Mouse (Mus musculus): Measurements from ENCODE around the gene Rpl6. TPM values are rescaled to one million over a fixed set of nuclear protein-coding genes. Genes with fewer than 3 reads are reported as not detected.

Gene Rpl6
- polyA plus RNA-seq, 1 experiment from 2014 or later: 413 TPM

- peak overlapping the region; percentile 44; the same call in 1 of the 2 replicates for H3K9ac ChIP-seq (ENCODE audit: low read length)
- peaks cover 33 to 70% of the 10 kb centered on the region in 2 experiments for H3K4me1 ChIP-seq (ENCODE audit: control insufficient read depth in 2 of 2, insufficient read depth in 2 of 2, low read length in 2 of 2)
- 0 out of 4 replicates have a peak overlapping the region, but pooled peaks of 1 of the 2 experiments have one; percentile 0 for H3K4me3 ChIP-seq (ENCODE audit: control insufficient read depth in 1 of 2, insufficient read depth in 1 of 2, low read depth in 1 of 2, low read length in 2 of 2)
- H3K27me3 ChIP-seq (ENCODE audit: control insufficient read depth, insufficient read depth, low read length): no peaks in the 10 kb centered on the region
- 48% methylated on average over 8 of the region's 8 CpGs for WGBS
- H3K4me2 ChIP-seq (ENCODE audit: low read length): peak overlapping the region; percentile 25
- no peaks in the 10 kb centered on the region for H3K9me3 ChIP-seq (ENCODE audit: control insufficient read depth, low read length)
- H3K27ac ChIP-seq (replicated peaks in 1 of 2; ENCODE audit: control insufficient read depth in 1 of 2, insufficient read depth in 1 of 2, low read depth in 2 of 2, low read length in 2 of 2): peak overlapping the region in 1 of 2 experiments; percentile 35; a peak in 2 of 4 replicates
- ATAC-seq (ENCODE audit: insufficient number of reproducible peaks, insufficient read depth, low FRiP score, low read depth): no peak
- no peaks in the 10 kb centered on the region for H3K36me3 ChIP-seq (ENCODE audit: control insufficient read depth, insufficient read depth, low read length)
Measured at GRCm38 (mm10) chr5:121187580-121188001, 16.7 kb upstream of the Rpl6 start.

DNA sequence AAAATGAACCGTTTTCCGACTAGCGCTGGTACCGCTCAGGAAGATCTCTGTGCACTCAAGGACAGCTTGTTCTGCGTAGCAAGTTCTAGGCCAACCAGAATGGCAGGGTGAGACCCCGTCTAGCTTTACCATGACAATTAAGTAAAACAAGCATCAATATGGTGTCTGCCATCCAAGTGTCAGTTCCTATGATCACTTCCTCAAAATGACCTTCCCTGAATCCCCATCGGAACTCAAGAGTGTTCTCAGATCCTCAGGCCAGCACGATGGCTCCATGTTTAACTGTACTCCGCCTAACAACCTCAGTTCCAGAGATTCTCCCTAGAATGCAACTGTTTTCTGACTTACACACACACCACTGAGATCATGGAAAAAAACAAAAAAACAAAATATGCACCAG lies 16.0 kb upstream of the Rpl6 start:
- Histone ChIP-seq H3K27ac (replicated peaks in 1 of 2; ENCODE audit: control insufficient read depth in 1 of 2, insufficient read depth in 1 of 2, low read depth in 2 of 2, low read length in 2 of 2) (peak overlapping the region in 1 of 2 experiments; percentile 35; a peak in 2 of 4 replicates), H3K4me3 (ENCODE audit: control insufficient read depth in 1 of 2, insufficient read depth in 1 of 2, low read depth in 1 of 2, low read length in 2 of 2) (no peak overlapping the region), H3K36me3 (ENCODE audit: control insufficient read depth, insufficient read depth, low read length) (no peaks in the 10 kb centered on the region), H3K4me1 (ENCODE audit: control insufficient read depth in 2 of 2, insufficient read depth in 2 of 2, low read length in 2 of 2) (peaks cover 33 to 70% of the 10 kb centered on the region in 2 experiments), H3K4me2 (ENCODE audit: low read length) (peak overlapping the region; percentile 25), H3K9me3 (ENCODE audit: control insufficient read depth, low read length) (no peaks in the 10 kb centered on the region), H3K9ac (ENCODE audit: low read length) (peak overlapping the region; percentile 44; the same call in 1 of the 2 replicates), H3K27me3 (ENCODE audit: control insufficient read depth, insufficient read depth, low read length) (no peaks in the 10 kb centered on the region)
- WGBS: 82% methylated on average over 9 of the region's 9 CpGs
- ATAC-seq (ENCODE audit: insufficient number of reproducible peaks, insufficient read depth, low FRiP score, low read depth): no peak

DNA sequence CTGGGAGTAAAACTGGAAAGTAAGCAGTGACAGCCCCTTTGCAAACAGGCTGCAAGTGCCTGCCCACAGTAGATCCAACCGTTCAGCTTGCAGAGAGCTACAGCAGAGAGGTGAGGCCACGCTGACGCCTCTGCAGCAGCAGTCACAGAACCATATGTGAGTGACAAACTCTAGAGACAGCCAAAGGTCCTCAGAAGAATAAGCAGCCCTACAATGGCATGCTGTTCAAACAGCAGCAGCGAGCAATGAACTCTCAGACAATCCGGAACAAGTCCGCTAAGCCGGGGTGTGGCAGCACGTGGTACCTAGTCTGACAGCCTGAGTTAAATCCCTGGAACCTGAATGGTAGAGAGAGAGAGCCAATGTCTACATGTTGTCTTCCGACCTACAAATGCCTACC lies 15.1 kb upstream of the Rpl6 start:
- ATAC-seq (ENCODE audit: insufficient number of reproducible peaks, insufficient read depth, low FRiP score, low read depth): no peak
- no peaks in the 10 kb centered on the region for H3K27me3 ChIP-seq (ENCODE audit: control insufficient read depth, insufficient read depth, low read length)
- 49% methylated on average over 9 of the region's 9 CpGs for WGBS
- peaks cover 33 to 62% of the 10 kb centered on the region in 2 experiments for H3K4me1 ChIP-seq (ENCODE audit: control insufficient read depth in 2 of 2, insufficient read depth in 2 of 2, low read length in 2 of 2)
- no peak overlapping the region for H3K27ac ChIP-seq (replicated peaks in 1 of 2; ENCODE audit: control insufficient read depth in 1 of 2, insufficient read depth in 1 of 2, low read depth in 2 of 2, low read length in 2 of 2)
- H3K9ac ChIP-seq (ENCODE audit: low read length): no peak overlapping the region; the same call in 1 of the 2 replicates
- no peak overlapping the region for H3K4me3 ChIP-seq (ENCODE audit: control insufficient read depth in 1 of 2, insufficient read depth in 1 of 2, low read depth in 1 of 2, low read length in 2 of 2)
- H3K4me2 ChIP-seq (ENCODE audit: low read length): peak overlapping the region; percentile 30
- no peaks in the 10 kb centered on the region for H3K36me3 ChIP-seq (ENCODE audit: control insufficient read depth, insufficient read depth, low read length)
- no peaks in the 10 kb centered on the region for H3K9me3 ChIP-seq (ENCODE audit: control insufficient read depth, low read length)

DNA sequence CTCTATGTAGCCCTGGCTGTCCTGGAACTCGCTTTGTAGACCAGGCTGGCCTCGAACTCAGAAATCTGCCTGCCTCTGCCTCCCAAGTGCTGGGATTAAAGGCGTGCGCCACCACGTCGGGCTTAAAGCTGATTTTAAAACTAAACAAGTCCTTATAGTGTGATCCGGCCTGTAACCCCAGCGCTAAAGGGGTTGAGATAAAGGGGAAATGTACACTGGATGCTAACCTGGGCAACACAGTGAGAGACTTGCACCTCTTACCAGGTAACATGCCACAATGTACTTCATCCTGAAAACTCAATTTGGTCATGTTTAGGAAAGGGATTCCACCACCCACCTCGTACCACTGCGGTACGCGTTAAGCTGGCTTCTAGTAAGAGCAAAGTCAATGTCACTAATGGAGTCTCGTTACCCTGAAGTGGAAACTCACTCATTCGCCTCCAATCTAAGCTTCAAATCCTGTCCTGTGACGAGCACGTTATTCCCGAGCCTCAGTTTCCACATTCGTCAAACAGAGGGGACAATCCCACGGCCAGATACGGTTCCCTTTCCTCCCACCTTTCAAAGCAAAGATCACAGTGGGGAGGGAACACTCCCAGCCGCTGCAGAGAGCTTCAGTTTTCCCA lies 14.0 kb upstream of the Rpl6 start:
- Histone ChIP-seq H3K9me3 (ENCODE audit: control insufficient read depth, low read length) (no peaks in the 10 kb centered on the region), H3K27ac (replicated peaks in 1 of 2; ENCODE audit: control insufficient read depth in 1 of 2, insufficient read depth in 1 of 2, low read depth in 2 of 2, low read length in 2 of 2) (peak overlapping the region; percentile 73 to 92)
- 22% methylated on average over 21 of the region's 21 CpGs for WGBS

GRCm38 (mm10) chr5:121190836-121191583 lies 13.3 kb upstream of the Rpl6 start, which contains the start of gene Ptpn11:
Gene Ptpn11 (minus strand): TSS chr5:121191397.
- peak within 1 kb of the TSS; percentile 88 for H3K4me2 ChIP-seq (ENCODE audit: low read length)
- H3K27ac ChIP-seq (replicated peaks in 1 of 2; ENCODE audit: control insufficient read depth in 1 of 2, insufficient read depth in 1 of 2, low read depth in 2 of 2, low read length in 2 of 2): peak within 1 kb of the TSS; percentile 84 to 92
- 1% methylated on average over 93 of the region's 98 CpGs for WGBS
- peak; percentile 90 for ATAC-seq (ENCODE audit: insufficient number of reproducible peaks, insufficient read depth, low FRiP score, low read depth)
- no peaks in the 10 kb centered on the region for H3K27me3 ChIP-seq (ENCODE audit: control insufficient read depth, insufficient read depth, low read length)
- no peaks in the 10 kb centered on the region for H3K9me3 ChIP-seq (ENCODE audit: control insufficient read depth, low read length)
- H3K4me3 ChIP-seq (ENCODE audit: control insufficient read depth in 1 of 2, insufficient read depth in 1 of 2, low read depth in 1 of 2, low read length in 2 of 2): peak within 1 kb of the TSS; percentile 89 to 96
- peak within 1 kb of the TSS; percentile 97 for H3K9ac ChIP-seq (ENCODE audit: low read length)
- no peaks in the 10 kb centered on the region for H3K36me3 ChIP-seq (ENCODE audit: control insufficient read depth, insufficient read depth, low read length)
- peaks cover 19 to 44% of the 10 kb centered on the region in 2 experiments for H3K4me1 ChIP-seq (ENCODE audit: control insufficient read depth in 2 of 2, insufficient read depth in 2 of 2, low read length in 2 of 2)

More for the DNA sequence above, 14.0 kb upstream of the Rpl6 start:
- H3K4me2 ChIP-seq (ENCODE audit: low read length): peak overlapping the region; percentile 88
- H3K4me1 ChIP-seq (ENCODE audit: control insufficient read depth in 2 of 2, insufficient read depth in 2 of 2, low read length in 2 of 2): peaks cover 23 to 51% of the 10 kb centered on the region in 2 experiments
- no peaks in the 10 kb centered on the region for H3K36me3 ChIP-seq (ENCODE audit: control insufficient read depth, insufficient read depth, low read length)
- no peaks in the 10 kb centered on the region for H3K27me3 ChIP-seq (ENCODE audit: control insufficient read depth, insufficient read depth, low read length)
- peak overlapping the region; percentile 97 for H3K9ac ChIP-seq (ENCODE audit: low read length)
- peak overlapping the region; percentile 89 to 96 for H3K4me3 ChIP-seq (ENCODE audit: control insufficient read depth in 1 of 2, insufficient read depth in 1 of 2, low read depth in 1 of 2, low read length in 2 of 2)
- no peak for ATAC-seq (ENCODE audit: insufficient number of reproducible peaks, insufficient read depth, low FRiP score, low read depth)

GRCm38 (mm10) chr5:121191584-121191906 lies 12.7 kb upstream of the Rpl6 start:
- 10% methylated on average over 17 of the region's 17 CpGs for WGBS
- ATAC-seq (ENCODE audit: insufficient number of reproducible peaks, insufficient read depth, low FRiP score, low read depth): no peak

DNA sequence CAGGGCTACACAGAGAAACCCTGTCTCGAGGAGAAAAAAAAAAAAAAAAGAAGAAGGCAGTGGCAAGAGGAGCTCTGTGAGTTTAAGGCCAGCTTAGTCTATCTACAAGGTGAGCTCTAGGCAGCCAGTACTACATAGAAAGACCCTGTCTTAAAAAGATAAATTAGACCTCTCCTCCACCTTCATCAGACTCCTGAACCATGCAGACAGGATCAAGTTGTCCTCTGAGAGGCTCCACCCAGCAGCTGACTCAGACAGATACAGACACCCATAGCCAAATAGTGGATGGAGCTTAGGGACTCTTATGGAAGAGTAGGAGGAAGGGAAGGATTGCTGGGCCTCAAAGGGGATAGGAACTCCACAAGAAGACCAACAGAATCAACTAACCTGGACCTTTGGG lies 10.1 kb upstream of the Rpl6 start:
- no peak overlapping the region for H3K9ac ChIP-seq (ENCODE audit: low read length)
- no peaks in the 10 kb centered on the region for H3K27me3 ChIP-seq (ENCODE audit: control insufficient read depth, insufficient read depth, low read length)
- no peak overlapping the region for H3K27ac ChIP-seq (replicated peaks in 1 of 2; ENCODE audit: control insufficient read depth in 1 of 2, insufficient read depth in 1 of 2, low read depth in 2 of 2, low read length in 2 of 2)
- WGBS: 8% methylated on average over 1 of the region's 1 CpGs
- no peak overlapping the region for H3K4me3 ChIP-seq (ENCODE audit: control insufficient read depth in 1 of 2, insufficient read depth in 1 of 2, low read depth in 1 of 2, low read length in 2 of 2)
- no peak overlapping the region for H3K4me2 ChIP-seq (ENCODE audit: low read length)
- H3K9me3 ChIP-seq (ENCODE audit: control insufficient read depth, low read length): no peaks in the 10 kb centered on the region
- H3K4me1 ChIP-seq (ENCODE audit: control insufficient read depth in 2 of 2, insufficient read depth in 2 of 2, low read length in 2 of 2): peaks cover 2 to 14% of the 10 kb centered on the region in 2 experiments
- no peak for ATAC-seq (ENCODE audit: insufficient number of reproducible peaks, insufficient read depth, low FRiP score, low read depth)
- H3K36me3 ChIP-seq (ENCODE audit: control insufficient read depth, insufficient read depth, low read length): no peaks in the 10 kb centered on the region

More at GRCm38 (mm10) chr5:121191584-121191906, 12.7 kb upstream of the Rpl6 start:
- Histone ChIP-seq H3K4me2 (ENCODE audit: low read length) (peak overlapping the region; percentile 88), H3K36me3 (ENCODE audit: control insufficient read depth, insufficient read depth, low read length) (no peaks in the 10 kb centered on the region), H3K9ac (ENCODE audit: low read length) (peak overlapping the region; percentile 97), H3K4me3 (ENCODE audit: control insufficient read depth in 1 of 2, insufficient read depth in 1 of 2, low read depth in 1 of 2, low read length in 2 of 2) (peak overlapping the region; percentile 89 to 96), H3K27ac (replicated peaks in 1 of 2; ENCODE audit: control insufficient read depth in 1 of 2, insufficient read depth in 1 of 2, low read depth in 2 of 2, low read length in 2 of 2) (peak overlapping the region; percentile 84 to 92), H3K9me3 (ENCODE audit: control insufficient read depth, low read length) (no peaks in the 10 kb centered on the region), H3K4me1 (ENCODE audit: control insufficient read depth in 2 of 2, insufficient read depth in 2 of 2, low read length in 2 of 2) (peaks cover 19 to 39% of the 10 kb centered on the region in 2 experiments), H3K27me3 (ENCODE audit: control insufficient read depth, insufficient read depth, low read length) (no peaks in the 10 kb centered on the region)
